Mouse (Mus musculus) forebrain, embryonic 12.5 days (tissue): ENCODE results near the gene H1f0. TPM values are rescaled to one million over a fixed set of nuclear protein-coding genes. Genes with fewer than 3 reads are reported as not detected.
"Not testable (repeated sequence)": the region's sequence is repeated elsewhere in the genome, so short reads cannot be mapped to it uniquely, and the experiment has no call there.

ENCODE experiments used
- ATAC-seq: fragments of 200-750 bp; cut with Nextera tagmentation; 2 replicates; pipeline ENCODE4 v1.8.0; 2017; ENCODE audit warnings: moderate TSS enrichment; ENCODE audit not compliant: low FRiP score
- H3K27ac ChIP-seq: fragments of 300-500 bp; sonication (generic); 2 replicates; pipeline ENCODE4 v1.5.1; 2016; ENCODE audit warnings: mild to moderate bottlenecking
- H3K27me3 ChIP-seq: fragments of 300-500 bp; sonication (generic); 2 replicates; pipeline ENCODE4 v1.6.1; 2016; ENCODE audit warnings: mild to moderate bottlenecking
- H3K36me3 ChIP-seq: fragments of 300-500 bp; sonication (generic); replicated peaks from 2 replicates; pipeline ENCODE4 v1.6.1; 2016; ENCODE audit warnings: mild to moderate bottlenecking
- H3K4me1 ChIP-seq: fragments of 300-500 bp; sonication (generic); 2 replicates; pipeline ENCODE4 v1.6.1; 2016
- H3K4me2 ChIP-seq: fragments of 300-500 bp; sonication (generic); 2 replicates; pipeline ENCODE4 v1.6.1; 2016; ENCODE audit warnings: mild to moderate bottlenecking, moderate library complexity
- H3K4me3 ChIP-seq: fragments of 300-500 bp; sonication (generic); replicated peaks from 2 replicates; pipeline ENCODE4 v1.5.1; 2016; ENCODE audit warnings: mild to moderate bottlenecking
- H3K9ac ChIP-seq: fragments of 300-500 bp; sonication (generic); 2 replicates; pipeline ENCODE4 v1.6.1; 2016; ENCODE audit warnings: mild to moderate bottlenecking
- H3K9me3 ChIP-seq: fragments of 300-500 bp; sonication (generic); 2 replicates; pipeline ENCODE4 v1.6.1; 2016
- WGBS: fragments of 180-500 bp; shearing (Covaris S2); methylation state at CpG from one replicate; pipeline ENCODE4 v1.1.7; 2016; 5-methylcytosine and 5-hydroxymethylcytosine counted together
- polyA plus RNA-seq: library from polyadenylated mRNA; unstranded; fragments of >200 nt; fragmentation: Nextera tagmentation; extraction: Ambion mirVana; gene quantifications from 2 replicates; pipeline ENCODE4 v1.2.1, GENCODE M21; 2016

H1f0 gene
- polyA plus RNA-seq, 1 experiment from 2014 or later = 638 TPM

DNA sequence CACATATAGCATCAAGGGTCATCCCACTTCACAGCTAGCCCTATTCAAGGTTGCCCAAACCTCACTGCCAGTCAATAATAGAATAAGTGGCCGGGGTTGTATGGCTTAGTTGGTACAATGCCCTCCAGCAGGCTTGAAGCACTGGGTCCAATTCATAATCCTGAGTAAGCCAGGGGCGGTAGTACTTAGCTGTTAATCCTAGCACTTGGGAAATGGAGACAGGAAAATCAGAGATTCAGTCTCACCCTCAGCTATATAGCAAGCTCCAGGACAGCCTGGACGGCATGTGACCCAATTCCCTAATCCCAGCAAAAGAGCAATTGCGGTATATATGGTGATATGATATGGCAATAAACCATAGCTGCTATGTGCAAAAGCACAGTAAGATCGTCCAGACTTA lies 21.2 kb upstream of the H1f0 start:
- H3K27ac ChIP-seq = no peak overlapping the region
- no peaks in the 10 kb centered on the region for H3K27me3 ChIP-seq
- no peaks in the 10 kb centered on the region for H3K9me3 ChIP-seq
- no peak overlapping the region for H3K9ac ChIP-seq
- no peak overlapping the region for H3K4me3 ChIP-seq
- 93% methylated on average over 5 of the region's 5 CpGs for WGBS
- no peak overlapping the region for H3K4me2 ChIP-seq
- ATAC-seq = no peak
- peaks cover 44% of the 10 kb centered on the region for H3K36me3 ChIP-seq
- H3K4me1 ChIP-seq = peaks cover 6% of the 10 kb centered on the region

DNA sequence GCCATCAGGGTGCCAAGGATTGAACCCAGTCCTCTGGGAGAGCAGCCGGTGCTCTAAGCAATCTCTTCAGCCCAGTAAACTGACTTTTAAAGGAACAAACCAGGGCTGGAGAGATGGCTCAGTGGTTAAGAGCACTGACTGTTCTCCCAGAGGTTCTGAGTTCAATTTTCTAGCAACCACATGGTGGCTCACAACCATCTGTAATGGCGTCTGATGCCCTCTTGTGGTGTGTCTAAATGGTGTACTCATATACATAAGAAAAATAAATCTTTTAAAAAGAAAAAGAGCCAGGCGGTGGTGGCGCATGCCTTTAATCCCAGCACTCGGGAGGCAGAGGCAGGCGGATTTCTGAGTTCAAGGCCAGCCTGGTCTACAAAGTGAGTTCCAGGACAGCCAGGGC lies 20.4 kb upstream of the H1f0 start:
- H3K4me3 ChIP-seq, H3K9me3 ChIP-seq, H3K4me2 ChIP-seq, H3K4me1 ChIP-seq, H3K9ac ChIP-seq, ATAC-seq, H3K27me3 ChIP-seq, H3K27ac ChIP-seq: not testable (repeated sequence)
- 95% methylated on average over 6 of the region's 6 CpGs for WGBS
- peaks cover 37% of the 10 kb centered on the region for H3K36me3 ChIP-seq

DNA sequence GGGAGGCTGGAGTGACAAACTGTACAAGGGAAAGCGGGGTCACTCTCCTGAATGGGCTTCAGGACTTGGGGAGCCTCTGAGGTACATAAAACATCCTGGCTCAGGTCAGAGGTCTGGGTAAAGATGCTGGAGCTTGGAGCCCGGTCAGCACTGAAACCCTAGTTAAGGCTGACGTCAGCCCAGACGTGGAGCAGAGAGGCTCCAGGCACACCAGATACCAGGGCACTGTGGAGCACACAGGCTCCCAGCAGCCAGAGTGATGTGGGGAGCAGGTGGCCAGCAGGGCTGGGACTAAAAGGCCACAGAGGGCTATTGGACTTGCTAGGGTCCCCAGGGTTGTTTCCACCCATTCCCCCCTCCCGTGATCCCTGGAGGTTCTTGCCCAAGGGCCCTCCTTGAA lies 18.5 kb upstream of the H1f0 start:
- H3K36me3 ChIP-seq = peaks cover 19% of the 10 kb centered on the region
- H3K4me2 ChIP-seq = no peak overlapping the region
- no peak overlapping the region for H3K4me3 ChIP-seq
- no peak overlapping the region for H3K9ac ChIP-seq
- no peak overlapping the region for H3K27ac ChIP-seq
- peaks cover 12% of the 10 kb centered on the region for H3K4me1 ChIP-seq
- no peak for ATAC-seq
- H3K9me3 ChIP-seq = no peaks in the 10 kb centered on the region
- no peaks in the 10 kb centered on the region for H3K27me3 ChIP-seq
- WGBS = 82% methylated on average over 5 of the region's 5 CpGs

DNA sequence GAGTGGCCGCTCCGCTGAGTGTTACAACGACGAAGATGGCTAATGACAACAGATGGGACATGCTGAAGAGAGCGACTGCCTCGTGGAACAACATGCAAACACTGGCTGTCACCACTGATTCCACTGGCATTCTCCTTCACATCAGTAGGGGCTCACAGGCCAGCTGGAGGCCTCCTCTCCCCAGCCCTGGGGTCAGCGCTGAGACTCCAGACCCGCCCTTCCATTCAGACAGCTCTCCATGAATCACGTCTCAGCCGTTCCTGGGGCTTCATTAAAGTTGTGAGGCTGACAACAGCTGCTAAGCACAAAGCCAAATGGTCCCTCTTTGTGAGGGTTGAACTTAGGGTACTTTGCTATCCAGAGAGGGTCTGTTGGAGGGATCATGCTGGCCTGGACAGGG lies 16.7 kb upstream of the H1f0 start:
- H3K27ac ChIP-seq = peak overlapping the region; percentile 36; the same call in 1 of the 2 replicates

DNA sequence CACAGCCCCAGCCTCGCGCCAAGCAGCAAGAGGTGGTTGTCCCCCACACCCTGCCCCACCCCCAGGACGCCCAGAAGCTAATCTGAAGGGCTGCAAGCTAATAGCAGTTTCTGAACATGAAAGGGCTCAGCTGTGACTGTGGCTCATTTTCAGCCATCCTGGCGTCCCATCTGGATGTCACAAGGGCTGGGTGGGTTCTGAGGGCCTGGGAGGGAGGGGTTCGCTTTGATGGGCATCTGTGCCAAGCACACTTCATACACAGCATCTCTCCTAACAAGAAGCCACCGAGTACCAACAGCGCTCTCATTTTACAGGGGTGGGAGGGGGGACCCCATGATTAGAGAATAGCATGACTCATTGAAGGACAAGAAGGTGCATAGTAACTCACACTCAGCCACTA lies 14.9 kb upstream of the H1f0 start:
- Histone ChIP-seq H3K4me2 (no peak overlapping the region), H3K27me3 (no peaks in the 10 kb centered on the region), H3K9me3 (no peaks in the 10 kb centered on the region), H3K36me3 (no peaks in the 10 kb centered on the region), H3K4me1 (peaks cover 12% of the 10 kb centered on the region), H3K9ac (no peak overlapping the region), H3K27ac (no peak overlapping the region), H3K4me3 (no peak overlapping the region)
- 74% methylated on average over 7 of the region's 7 CpGs for WGBS
- no peak for ATAC-seq

More for the DNA sequence above, 16.7 kb upstream of the H1f0 start:
- Histone ChIP-seq H3K4me3 (no peak overlapping the region), H3K9me3 (no peaks in the 10 kb centered on the region), H3K36me3 (peaks cover 2% of the 10 kb centered on the region; the same call in 1 of the 2 replicates), H3K4me1 (peaks cover 12% of the 10 kb centered on the region), H3K9ac (no peak overlapping the region), H3K4me2 (no peak overlapping the region), H3K27me3 (no peaks in the 10 kb centered on the region)
- 58% methylated on average over 10 of the region's 10 CpGs for WGBS
- no peak for ATAC-seq

DNA sequence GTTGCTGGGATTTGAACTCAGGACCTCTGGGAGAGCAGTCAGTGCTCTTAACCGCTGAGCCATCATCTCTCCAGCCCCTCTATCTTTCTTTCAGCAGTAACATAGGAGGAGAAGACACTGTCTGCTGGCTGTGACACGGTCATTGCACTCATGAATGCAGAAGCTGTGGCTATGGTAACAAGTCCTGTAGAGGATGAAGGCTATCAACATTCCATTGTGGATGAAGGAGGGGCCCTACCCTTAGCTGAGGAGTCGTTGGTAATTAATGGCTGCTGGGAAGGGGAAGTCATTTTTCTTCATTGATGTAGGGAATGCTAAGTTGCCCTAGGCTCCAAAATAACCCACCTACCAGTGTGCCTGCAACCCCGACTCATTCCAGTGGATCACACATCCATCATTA lies 10.1 kb upstream of the H1f0 start:
- H3K27ac ChIP-seq = no peak overlapping the region
- H3K4me2 ChIP-seq = no peak overlapping the region
- ATAC-seq = no peak
- WGBS = 48% methylated on average over 4 of the region's 4 CpGs
- H3K9ac ChIP-seq = no peak overlapping the region
- H3K36me3 ChIP-seq = no peaks in the 10 kb centered on the region
- H3K4me3 ChIP-seq = no peak overlapping the region
- peaks cover 13% of the 10 kb centered on the region; the same call in 1 of the 2 replicates for H3K4me1 ChIP-seq
- H3K9me3 ChIP-seq = no peaks in the 10 kb centered on the region
- no peaks in the 10 kb centered on the region for H3K27me3 ChIP-seq

DNA sequence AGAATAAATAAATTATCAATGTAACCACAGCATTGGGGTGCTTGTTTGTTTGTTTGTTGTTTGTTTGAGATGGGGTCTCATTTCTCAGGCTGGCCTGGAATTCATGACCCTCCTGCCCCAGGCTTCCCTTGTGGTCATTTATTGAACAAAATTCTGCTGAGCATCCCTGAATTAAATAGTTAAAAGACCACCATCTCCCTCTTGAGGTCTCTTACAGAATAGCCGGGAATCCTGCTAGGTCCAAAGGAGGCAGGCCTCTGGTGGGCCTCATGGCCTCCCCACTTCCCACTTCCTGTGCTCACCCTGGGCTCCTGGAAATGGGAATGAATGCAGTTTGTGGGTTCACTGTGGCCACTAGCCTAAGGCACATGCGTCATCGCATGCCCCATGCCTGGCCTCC lies 9.4 kb upstream of the H1f0 start:
- no peaks in the 10 kb centered on the region for H3K9me3 ChIP-seq
- H3K36me3 ChIP-seq = no peaks in the 10 kb centered on the region
- no peak for ATAC-seq
- WGBS = 72% methylated on average over 3 of the region's 3 CpGs
- no peak overlapping the region for H3K9ac ChIP-seq
- H3K4me3 ChIP-seq = no peak overlapping the region
- no peak overlapping the region for H3K27ac ChIP-seq
- H3K27me3 ChIP-seq = peaks cover 2% of the 10 kb centered on the region; the same call in 1 of the 2 replicates
- no peak overlapping the region for H3K4me2 ChIP-seq
- H3K4me1 ChIP-seq = peaks cover 9% of the 10 kb centered on the region; the same call in 1 of the 2 replicates

DNA sequence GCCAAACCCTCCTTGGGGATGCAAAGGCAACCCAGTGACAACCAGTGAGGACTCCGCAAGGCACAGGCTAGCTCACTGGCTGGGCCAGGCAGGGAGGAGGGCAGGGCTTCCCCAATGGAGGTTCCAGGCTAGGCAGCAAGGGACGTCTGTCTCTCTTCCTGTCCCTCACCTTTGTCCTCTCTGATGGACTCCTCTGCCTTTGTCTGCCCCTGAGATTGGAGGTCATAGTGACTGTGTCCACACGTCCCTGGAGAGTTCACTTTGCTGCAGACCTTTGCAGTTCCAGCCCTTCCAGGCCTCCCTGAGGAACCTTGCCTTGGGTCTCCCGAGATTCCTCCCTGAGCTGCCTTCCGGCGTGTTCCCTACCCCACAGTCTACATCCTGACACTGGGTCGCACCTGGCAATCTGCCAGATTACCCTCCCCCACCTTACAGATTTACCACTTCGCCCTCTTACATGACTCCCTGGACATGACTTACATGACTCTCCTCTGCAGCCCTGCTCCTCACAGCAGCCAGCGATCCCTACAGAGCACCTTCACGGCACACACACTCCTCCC lies 5.5 kb upstream of the H1f0 start:
- whole genome bisulfite sequencing = 77% methylated on average over 10 of the region's 10 CpGs
- Histone ChIP-seq H3K27me3 (peaks cover 18% of the 10 kb centered on the region; the same call in 1 of the 2 replicates), H3K36me3 (no peaks in the 10 kb centered on the region), H3K27ac (no peak overlapping the region), H3K4me2 (no peak overlapping the region), H3K4me3 (no peak overlapping the region), H3K9ac (no peak overlapping the region), H3K9me3 (no peaks in the 10 kb centered on the region), H3K4me1 (peaks cover 27% of the 10 kb centered on the region)
- no peak for ATAC-seq

DNA sequence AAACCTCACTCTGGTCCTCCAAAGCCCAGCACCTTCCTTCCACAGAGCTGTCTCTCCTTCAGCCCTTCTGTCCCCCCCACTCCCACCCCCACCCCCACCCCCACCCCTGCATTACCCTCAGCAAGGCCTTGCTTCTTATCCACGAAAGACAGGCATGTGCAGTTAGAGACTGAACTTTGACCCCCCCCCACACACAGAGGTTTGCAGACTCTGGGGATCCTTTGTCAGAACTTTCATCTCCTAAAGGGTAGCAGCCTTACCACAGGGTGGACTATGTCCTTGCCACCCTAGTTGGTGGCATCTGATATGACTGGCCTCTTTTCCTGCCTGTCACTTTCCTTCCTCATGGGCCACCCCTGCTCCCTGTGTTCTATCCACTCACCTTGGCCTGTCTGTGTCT lies 4.9 kb upstream of the H1f0 start:
- peak overlapping the region; percentile 21; the same call in 1 of the 2 replicates for H3K9ac ChIP-seq
- H3K4me1 ChIP-seq = peaks cover 28% of the 10 kb centered on the region
- WGBS = 55% methylated on average over 1 of the region's 1 CpGs
- no peak overlapping the region for H3K4me3 ChIP-seq
- no peak overlapping the region for H3K27ac ChIP-seq
- ATAC-seq = no peak
- H3K27me3 ChIP-seq = peaks cover 18% of the 10 kb centered on the region; the same call in 1 of the 2 replicates
- H3K4me2 ChIP-seq = no peak overlapping the region
- no peaks in the 10 kb centered on the region for H3K36me3 ChIP-seq
- H3K9me3 ChIP-seq = no peaks in the 10 kb centered on the region

DNA sequence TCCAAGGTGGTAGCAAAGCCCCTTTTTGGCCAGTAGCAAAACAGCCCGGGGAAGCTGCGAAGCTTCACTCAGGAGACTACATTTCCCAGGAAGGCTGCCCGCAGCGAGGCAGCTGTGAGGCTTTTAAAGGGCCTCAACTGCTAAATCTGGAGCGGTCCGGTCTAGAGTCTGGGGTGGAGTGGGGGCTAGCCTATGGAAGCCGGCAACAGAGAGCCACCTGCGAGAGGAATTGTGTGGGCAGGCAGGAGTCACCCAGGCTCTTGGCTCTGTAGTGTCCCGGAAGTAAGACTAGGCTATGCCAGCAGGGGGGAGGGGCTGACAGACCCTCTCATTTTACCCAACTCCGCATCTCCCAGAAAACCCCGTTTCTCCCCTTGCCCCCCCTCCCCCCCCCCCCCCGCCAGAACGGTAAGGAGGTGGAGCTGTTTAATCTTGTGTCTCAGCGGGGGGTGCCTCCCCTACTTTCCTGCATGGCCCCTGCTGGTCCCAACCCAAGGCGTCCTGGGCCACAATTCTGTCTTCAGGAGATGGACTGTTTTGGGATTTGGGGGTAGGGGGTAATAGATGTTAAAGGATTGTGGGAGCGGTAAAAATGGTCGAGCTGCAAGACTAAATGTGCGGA lies 2.5 kb upstream of the H1f0 start:
- 10% methylated on average over 16 of the region's 18 CpGs for WGBS
- Histone ChIP-seq H3K9ac (peak overlapping the region; percentile 49; the same call in 1 of the 2 replicates), H3K27me3 (peaks cover 18% of the 10 kb centered on the region; the same call in 1 of the 2 replicates), H3K36me3 (no peaks in the 10 kb centered on the region), H3K4me1 (peaks cover 46% of the 10 kb centered on the region), H3K4me3 (peak overlapping the region; percentile 5; the same call in 1 of the 2 replicates), H3K9me3 (no peaks in the 10 kb centered on the region), H3K27ac (no peak overlapping the region), H3K4me2 (peak overlapping the region; percentile 39)
- no peak for ATAC-seq

DNA sequence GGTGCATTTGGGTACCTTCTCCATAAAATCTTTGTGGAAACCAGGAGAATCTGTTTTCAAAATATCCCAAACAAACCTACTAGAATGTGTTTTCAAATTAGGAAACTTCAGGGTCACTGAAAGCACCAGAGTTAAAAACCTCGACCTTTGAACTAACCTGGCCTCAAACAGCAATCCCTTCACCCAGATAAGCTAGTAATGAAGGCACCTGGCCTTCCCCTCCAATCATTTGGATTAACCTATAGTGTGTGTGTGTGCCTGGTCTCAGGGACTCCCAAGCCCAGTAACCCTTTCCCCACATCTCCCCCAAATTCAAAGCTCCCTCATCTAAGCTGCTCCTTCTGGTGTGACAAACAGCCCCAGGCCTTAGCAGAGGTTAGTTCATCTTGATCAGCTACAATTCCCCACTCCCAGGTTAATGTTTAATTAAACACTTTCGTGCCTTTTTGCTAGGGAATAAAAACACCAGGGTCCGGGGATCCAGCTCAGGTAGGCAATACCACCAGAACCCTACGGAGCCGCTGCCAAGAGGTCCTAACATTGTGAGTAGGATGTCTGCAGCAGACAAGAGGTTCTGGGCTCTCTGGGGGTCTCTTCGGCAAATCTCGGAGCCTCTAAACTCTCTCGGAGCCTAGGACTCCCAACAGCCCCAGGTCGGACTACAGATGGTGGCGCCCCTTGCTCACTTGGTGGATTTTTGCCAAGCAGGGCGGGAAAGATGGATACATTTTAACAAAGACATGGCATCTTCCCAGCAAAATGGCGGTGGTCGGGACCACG lies 1.5 kb upstream of the H1f0 start:
- H3K4me3 ChIP-seq = no peak overlapping the region
- H3K4me2 ChIP-seq = peak overlapping the region; percentile 96
- no peak overlapping the region for H3K27ac ChIP-seq
- H3K4me1 ChIP-seq = peaks cover 55% of the 10 kb centered on the region
- H3K36me3 ChIP-seq = no peaks in the 10 kb centered on the region
- no peaks in the 10 kb centered on the region for H3K9me3 ChIP-seq
- ATAC-seq = no peak
- 52% methylated on average over 14 of the region's 14 CpGs for WGBS
- H3K9ac ChIP-seq = no peak overlapping the region
- H3K27me3 ChIP-seq = peaks cover 18% of the 10 kb centered on the region; the same call in 1 of the 2 replicates
